Mouse (Mus musculus) CD8-positive naive resting alpha-beta T cell, adult 2 months (primary cell): ENCODE measurements around the gene 1700001P01Rik.

Experiments
- DNase-seq, 2 experiments: peaks; one replicate each; pipeline ENCODE4 v3.0.0; 2022; ENCODE audit warnings: low read depth in 2 of 2, low spot score in 2 of 2

The 1700001P01Rik gene

GRCm38 (mm10) chr11:97775808-97776496, at the start of gene 1700001P01Rik:
1700001P01Rik (minus strand) TSS chr11:97775918.
- no peak for DNase-seq

GRCm38 (mm10) chr11:97825295-97825694, 49.6 kb upstream of the 1700001P01Rik start:
- DNase-seq, result peak; percentile 59 to 63

- no peak for DNase-seq
Observed at GRCm38 (mm10) chr11:97824895-97825294, 49.2 kb upstream of the 1700001P01Rik start.

GRCm38 (mm10) chr11:97824168-97824567, 48.5 kb upstream of the 1700001P01Rik start:
- DNase-seq, result no peak

GRCm38 (mm10) chr11:97822840-97823603, 47.3 kb upstream of the 1700001P01Rik start:
- no peak for DNase-seq

- no peak for DNase-seq
Observed at GRCm38 (mm10) chr11:97821401-97822064, 45.8 kb upstream of the 1700001P01Rik start.

GRCm38 (mm10) chr11:97820840-97821239, 45.1 kb upstream of the 1700001P01Rik start:
- no peak for DNase-seq

GRCm38 (mm10) chr11:97819923-97820322, 44.2 kb upstream of the 1700001P01Rik start:
- no peak for DNase-seq

GRCm38 (mm10) chr11:97819102-97819501, 43.4 kb upstream of the 1700001P01Rik start:
- DNase-seq, result no peak

- no peak for DNase-seq
Observed at GRCm38 (mm10) chr11:97818571-97818970, 42.9 kb upstream of the 1700001P01Rik start.

GRCm38 (mm10) chr11:97818003-97818402, 42.3 kb upstream of the 1700001P01Rik start:
- no peak for DNase-seq

GRCm38 (mm10) chr11:97817379-97817778, 41.7 kb upstream of the 1700001P01Rik start:
- no peak for DNase-seq

- no peak for DNase-seq
Observed at GRCm38 (mm10) chr11:97816916-97817315, 41.2 kb upstream of the 1700001P01Rik start.

GRCm38 (mm10) chr11:97816176-97816575, 40.5 kb upstream of the 1700001P01Rik start:
- no peak for DNase-seq

GRCm38 (mm10) chr11:97815736-97816135, 40.0 kb upstream of the 1700001P01Rik start:
- DNase-seq, result no peak

GRCm38 (mm10) chr11:97813746-97814515, 38.2 kb upstream of the 1700001P01Rik start:
- DNase-seq, result no peak

GRCm38 (mm10) chr11:97813085-97813484, 37.4 kb upstream of the 1700001P01Rik start:
- DNase-seq, result no peak

- no peak for DNase-seq
Observed at GRCm38 (mm10) chr11:97812491-97812921, 36.8 kb upstream of the 1700001P01Rik start.

GRCm38 (mm10) chr11:97811569-97812362, 36.0 kb upstream of the 1700001P01Rik start:
- no peak for DNase-seq

- DNase-seq, result no peak
Observed at GRCm38 (mm10) chr11:97810970-97811369, 35.3 kb upstream of the 1700001P01Rik start.
